Comparison of ENCODE assay signal across 15 mouse cellular contexts in the genomic region with DNA sequence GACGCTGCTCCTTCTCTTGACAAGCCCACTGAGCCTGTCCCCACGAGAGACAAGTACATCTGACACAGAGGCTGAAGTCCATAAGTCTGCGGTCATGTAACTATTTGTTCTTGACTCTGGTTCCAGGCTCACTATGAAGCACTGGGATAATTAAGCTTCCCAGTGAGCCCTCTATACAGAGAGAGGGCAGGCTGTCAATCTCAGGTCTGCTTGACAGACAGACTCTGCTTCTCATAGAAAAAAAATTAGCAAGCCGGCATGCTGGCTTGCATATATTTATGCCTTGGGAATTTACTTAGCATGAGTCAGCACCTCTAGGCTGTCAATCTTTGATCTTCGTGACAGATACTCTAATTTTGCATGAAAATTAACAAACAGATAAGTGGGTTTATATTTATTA.
DNase-seq lines count a peak whose midpoint lies in the region; ATAC-seq and TF ChIP-seq lines count a peak whose summit lies in the region.
"Had no signal": no experiment of that assay in that cellular context is flagged by ENCODE, and none has a peak within 500 bp of the region (broad histone marks: within the 10 kb centered on the region; RNA-seq: fewer than 3 reads in every experiment).

No protein-coding gene starts in this region.

- no peak overlapping the region for H3K4me3 ChIP-seq in forebrain, embryonic 11.5 days (ENCODE audit: low read depth, low read length)
- no peak overlapping the region for H3K4me3 ChIP-seq in forebrain, embryonic 10.5 days
- no peak overlapping the region for H3K4me3 ChIP-seq in hindbrain, embryonic 12.5 days
- no peak overlapping the region for H3K4me3 ChIP-seq in liver, postnatal 0 days (ENCODE audit: low read depth, low read length)
- H3K4me3 ChIP-seq: limb, embryonic 13.5 days; neural tube, embryonic 13.5 days had no signal

- H3K27me3 ChIP-seq in forebrain, embryonic 11.5 days (ENCODE audit: control insufficient read depth, insufficient read depth, low read length), result no peaks in the 10 kb centered on the region
- H3K27me3 ChIP-seq in forebrain, embryonic 10.5 days (ENCODE audit: poor library complexity, severe bottlenecking), result no peaks in the 10 kb centered on the region
- no peaks in the 10 kb centered on the region for H3K27me3 ChIP-seq in hindbrain, embryonic 12.5 days
- no peaks in the 10 kb centered on the region for H3K27me3 ChIP-seq in liver, postnatal 0 days (ENCODE audit: insufficient read depth, low read length)
- H3K27me3 ChIP-seq: limb, embryonic 13.5 days; neural tube, embryonic 13.5 days had no signal

- no peak for TF ChIP-seq CTCF in liver, postnatal 0 days (IDR thresholded peaks at IDR 0.05; ENCODE audit: low read depth)

- WGBS in forebrain, embryonic 11.5 days, result 48% methylated on average over 5 of the region's 5 CpGs
- 68% methylated on average over 5 of the region's 5 CpGs for WGBS in forebrain, embryonic 10.5 days
- WGBS in hindbrain, embryonic 12.5 days, result 45% methylated on average over 5 of the region's 5 CpGs
- WGBS in liver, postnatal 0 days (ENCODE audit: insufficient replicate concordance), result 44% methylated on average over 5 of the region's 5 CpGs

- no peaks in the 10 kb centered on the region for H3K36me3 ChIP-seq in forebrain, embryonic 11.5 days (ENCODE audit: control insufficient read depth, insufficient read depth, low read length)
- H3K36me3 ChIP-seq in forebrain, embryonic 10.5 days (replicated peaks), result no peaks in the 10 kb centered on the region
- H3K36me3 ChIP-seq in hindbrain, embryonic 12.5 days, result no peaks in the 10 kb centered on the region
- no peaks in the 10 kb centered on the region for H3K36me3 ChIP-seq in liver, postnatal 0 days (replicated peaks; ENCODE audit: insufficient read depth, low read length)
- H3K36me3 ChIP-seq: limb, embryonic 13.5 days; neural tube, embryonic 13.5 days had no signal

- no peak overlapping the region for H3K4me2 ChIP-seq in forebrain, embryonic 11.5 days (ENCODE audit: low read depth, low read length, severe bottlenecking)
- H3K4me2 ChIP-seq in hindbrain, embryonic 12.5 days (replicated peaks), result no peak overlapping the region
- H3K4me2 ChIP-seq in liver, postnatal 0 days (ENCODE audit: low read depth, low read length), result no peak overlapping the region
- H3K4me2 ChIP-seq: limb, embryonic 13.5 days; neural tube, embryonic 13.5 days had no signal

- H3K4me1 ChIP-seq in forebrain, embryonic 11.5 days (replicated peaks; ENCODE audit: control insufficient read depth, insufficient read depth, low read length), result no peaks in the 10 kb centered on the region
- H3K4me1 ChIP-seq in forebrain, embryonic 10.5 days, result peaks cover 16% of the 10 kb centered on the region
- peaks cover 17% of the 10 kb centered on the region for H3K4me1 ChIP-seq in hindbrain, embryonic 12.5 days
- peaks cover 5% of the 10 kb centered on the region; the same call in 1 of the 2 replicates for H3K4me1 ChIP-seq in liver, postnatal 0 days (ENCODE audit: insufficient read depth)
- H3K4me1 ChIP-seq: neural tube, embryonic 13.5 days had no signal

- TF ChIP-seq EP300 in liver, postnatal 0 days (IDR thresholded peaks at IDR 0.05; ENCODE audit: low read depth), result no peak

- peak; percentile 49 for ATAC-seq in forebrain, embryonic 11.5 days (replicated peaks; ENCODE audit: low FRiP score)
- ATAC-seq in hindbrain, embryonic 12.5 days (ENCODE audit: low FRiP score), result peak; percentile 75
- ATAC-seq in liver, postnatal 0 days, result peak; percentile 51; the same call in 1 of the 2 replicates

- DNase-seq in forebrain, embryonic 11.5 days (ENCODE audit: low spot score), result no peak
- no peak for DNase-seq in forebrain, embryonic 10.5 days (ENCODE audit: extremely low spot score, low spot score)
- peak; percentile 46 for DNase-seq in CD4-positive helper T cell, adult 2 months (ENCODE audit: low read depth, low spot score)
- no peak for DNase-seq in liver, postnatal 0 days
- no peak for DNase-seq in lung, postnatal 14 days
- DNase-seq in embryo, embryonic 10.5 days (ENCODE audit: low spot score), result no peak
- DNase-seq in spleen, adult 12 weeks (ENCODE audit: low spot score), result no peak
- DNase-seq: adrenal gland, postnatal 25 days; B cell, adult 2 months; cerebellum, adult 11 months; heart, adult 18-20 months; spleen, adult 18-20 months had no signal

- no peak overlapping the region for H3K27ac ChIP-seq in forebrain, embryonic 11.5 days (ENCODE audit: low read depth, low read length)
- no peak overlapping the region for H3K27ac ChIP-seq in forebrain, embryonic 10.5 days
- no peak overlapping the region for H3K27ac ChIP-seq in hindbrain, embryonic 12.5 days
- H3K27ac ChIP-seq in liver, postnatal 0 days (ENCODE audit: low read depth), result no peak overlapping the region
- H3K27ac ChIP-seq: limb, embryonic 13.5 days; neural tube, embryonic 13.5 days had no signal

- no peak overlapping the region for H3K9ac ChIP-seq in forebrain, embryonic 11.5 days (ENCODE audit: low read length)
- no peak overlapping the region for H3K9ac ChIP-seq in hindbrain, embryonic 12.5 days
- no peak overlapping the region for H3K9ac ChIP-seq in liver, postnatal 0 days (replicated peaks)
- H3K9ac ChIP-seq: limb, embryonic 13.5 days; neural tube, embryonic 13.5 days had no signal

- H3K9me3 ChIP-seq in forebrain, embryonic 11.5 days (ENCODE audit: control insufficient read depth, low read length), result no peaks in the 10 kb centered on the region
- H3K9me3 ChIP-seq in forebrain, embryonic 10.5 days, result no peaks in the 10 kb centered on the region
- H3K9me3 ChIP-seq in hindbrain, embryonic 12.5 days (replicated peaks), result no peaks in the 10 kb centered on the region
- no peaks in the 10 kb centered on the region for H3K9me3 ChIP-seq in liver, postnatal 0 days (ENCODE audit: low read length)
- H3K9me3 ChIP-seq: neural tube, embryonic 13.5 days had no signal
